Mouse (Mus musculus) midbrain, postnatal 0 days (tissue): ENCODE data around the gene Tmem41a. TPM values are rescaled to one million over a fixed set of nuclear protein-coding genes. Genes with fewer than 3 reads are reported as not detected.
"Not testable (repeated sequence)": the region's sequence is repeated elsewhere in the genome, so short reads cannot be mapped to it uniquely, and the experiment has no call there.

Source experiments
- ATAC-seq: fragments of 200-750 bp; cut with Nextera tagmentation; 2 replicates; pipeline ENCODE4 v1.8.0; 2017; ENCODE audit warnings: moderate number of reproducible peaks, mild to moderate bottlenecking, moderate TSS enrichment, moderate library complexity; ENCODE audit not compliant: low FRiP score
- DNase-seq: peaks from one replicate; pipeline ENCODE4 v3.0.0-alpha.2; 2015; ENCODE audit warnings: low spot score
- H3K27ac ChIP-seq: fragments of 300-500 bp; sonication (generic); 2 replicates; pipeline ENCODE4 v1.5.1; 2014; ENCODE audit warnings: low read depth, mild to moderate bottlenecking, low read length, mixed read lengths
- H3K27me3 ChIP-seq: fragments of 300-500 bp; sonication (generic); 2 replicates; pipeline ENCODE4 v1.6.1; 2014; ENCODE audit warnings: low read length, control low read depth, mixed read lengths; ENCODE audit not compliant: insufficient read depth
- H3K36me3 ChIP-seq: fragments of 300-500 bp; sonication (generic); 2 replicates; pipeline ENCODE4 v1.6.1; 2014; ENCODE audit warnings: low read length, control low read depth, mixed read lengths; ENCODE audit not compliant: insufficient read depth
- H3K4me1 ChIP-seq: fragments of 300-500 bp; sonication (generic); 2 replicates; pipeline ENCODE4 v1.6.1; 2014; ENCODE audit warnings: mild to moderate bottlenecking, control low read depth, antibody characterized with exemption, low read length, mixed read lengths; ENCODE audit not compliant: insufficient read depth
- H3K4me2 ChIP-seq: fragments of 300-500 bp; sonication (generic); 2 replicates; pipeline ENCODE4 v1.6.1; 2014; ENCODE audit warnings: low read depth, mild to moderate bottlenecking, low read length, mixed read lengths; ENCODE audit not compliant: poor library complexity, severe bottlenecking
- H3K4me3 ChIP-seq: fragments of 300-500 bp; sonication (generic); 2 replicates; pipeline ENCODE4 v1.5.1; 2014; ENCODE audit warnings: low read depth, mild to moderate bottlenecking, low read length, moderate library complexity
- H3K9ac ChIP-seq: fragments of 300-500 bp; sonication (generic); replicated peaks from 2 replicates; pipeline ENCODE4 v1.6.1; 2014; ENCODE audit warnings: mild to moderate bottlenecking, low read length, moderate library complexity, mixed read lengths; ENCODE audit not compliant: poor library complexity, severe bottlenecking
- H3K9me3 ChIP-seq: fragments of 300-500 bp; sonication (generic); 2 replicates; pipeline ENCODE4 v1.6.1; 2016; ENCODE audit warnings: low read length, control low read depth
- CTCF ChIP-seq: IDR thresholded peaks from 2 replicates; pipeline ENCODE4 v1.5.1; 2016; ENCODE audit warnings: antibody characterized with exemption, mild to moderate bottlenecking
- WGBS: fragments of 180-500 bp; shearing (Covaris S2); extraction: QIAGEN DNeasy Blood & Tissue Kit; methylation state at CpG from one replicate; pipeline ENCODE4 v1.1.7; 2014; 5-methylcytosine and 5-hydroxymethylcytosine counted together
- polyA plus RNA-seq: library from polyadenylated mRNA; unstranded; fragments of >200 nt; fragmentation: Nextera tagmentation; extraction: Ambion mirVana; gene quantifications from 2 replicates; pipeline ENCODE4 v1.2.1, GENCODE M21; 2015
- total RNA-seq: library from RNA; depleted of rRNA; stranded (reverse); fragments of >200 nt; gene quantifications from 2 replicates; pipeline ENCODE4 v1.2.3, GENCODE M21; 2014

The Tmem41a gene
- total and polyA plus RNA-seq, 2 experiments from 2014 or later: 28.5 to 49.8 TPM

DNA sequence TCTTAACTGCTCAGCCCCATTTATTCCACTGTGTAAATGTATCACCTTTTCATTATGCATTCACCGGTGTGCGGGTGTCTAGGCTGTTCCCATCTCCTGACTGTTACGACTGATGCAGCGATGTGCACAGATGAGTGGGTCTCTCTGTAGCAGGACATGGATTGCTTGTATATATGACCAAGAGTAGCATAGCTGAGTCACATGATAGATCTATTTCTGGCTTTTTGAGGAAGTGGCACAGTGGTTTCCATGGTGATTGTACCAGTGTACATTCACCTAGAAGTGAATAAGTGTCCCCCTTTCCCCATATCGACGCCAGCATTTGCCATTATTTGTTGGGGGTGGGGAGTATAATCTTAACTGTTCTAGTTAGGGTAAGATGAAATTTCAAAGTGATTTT lies 34.0 kb downstream of the Tmem41a start:
- Histone ChIP-seq H3K27me3 (no peaks in the 10 kb centered on the region), H3K9me3 (no peaks in the 10 kb centered on the region), H3K9ac (no peak overlapping the region), H3K4me1 (no peaks in the 10 kb centered on the region), H3K36me3 (peaks cover 40% of the 10 kb centered on the region), H3K4me2 (no peak overlapping the region), H3K27ac (no peak overlapping the region), H3K4me3 (no peak overlapping the region)
- ATAC-seq (0 out of 2 replicates have a peak, but pooled peaks have one; percentile 36), DNase-seq (no peak)
- WGBS: 80% methylated on average over 6 of the region's 6 CpGs
- no peak for TF ChIP-seq CTCF

DNA sequence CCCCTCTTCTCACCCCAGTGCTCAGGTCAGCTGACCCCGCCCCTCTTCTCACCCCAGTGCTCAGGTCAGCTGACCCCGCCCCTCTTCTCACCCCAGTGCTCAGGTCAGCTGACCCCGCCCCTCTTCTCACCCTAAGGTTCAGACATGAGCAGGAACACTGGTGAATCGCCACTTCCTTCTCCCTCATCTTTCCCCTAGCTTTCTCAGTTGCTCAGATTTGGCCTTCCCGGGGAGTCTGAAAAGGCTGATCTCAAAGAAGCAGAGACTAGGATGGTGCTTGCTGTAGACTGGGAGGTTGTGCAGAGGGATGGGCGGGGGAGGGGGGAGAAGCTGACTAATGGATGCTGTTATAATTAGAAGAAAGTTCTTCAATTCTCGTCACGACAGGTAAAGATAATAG lies 38.4 kb downstream of the Tmem41a start:
- not testable (repeated sequence) for H3K9me3 ChIP-seq, H3K27me3 ChIP-seq, H3K4me3 ChIP-seq, H3K9ac ChIP-seq, H3K4me2 ChIP-seq, H3K27ac ChIP-seq, ATAC-seq, H3K4me1 ChIP-seq, DNase-seq
- H3K36me3 ChIP-seq: peaks cover 40% of the 10 kb centered on the region
- 44% methylated on average over 6 of the region's 8 CpGs for WGBS

DNA sequence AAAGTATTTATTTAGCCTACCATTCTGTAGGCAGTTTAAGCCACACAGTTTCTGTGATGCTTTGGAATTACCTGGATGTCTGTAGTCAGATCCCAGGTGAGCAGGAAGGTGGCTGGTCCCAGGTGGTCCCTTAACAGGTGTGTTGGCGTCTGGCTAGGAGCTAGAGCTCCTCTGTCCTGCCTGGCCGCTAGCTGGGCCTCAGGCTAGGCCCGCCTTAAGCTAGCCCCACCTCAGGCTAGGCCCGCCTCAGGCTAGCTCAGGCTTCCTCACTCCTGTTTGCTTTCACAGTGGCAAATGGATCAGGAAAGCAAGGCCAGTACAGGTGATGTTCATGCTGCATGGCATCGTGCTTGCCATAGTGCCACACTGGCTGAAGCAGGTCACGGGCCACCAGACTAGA lies 40.5 kb downstream of the Tmem41a start:
- no peak for DNase-seq
- no peak overlapping the region for H3K27ac ChIP-seq
- H3K9me3 ChIP-seq: no peaks in the 10 kb centered on the region
- peaks cover 35% of the 10 kb centered on the region for H3K36me3 ChIP-seq
- TF ChIP-seq CTCF: no peak
- H3K27me3 ChIP-seq: no peaks in the 10 kb centered on the region
- ATAC-seq: no peak
- H3K9ac ChIP-seq: no peak overlapping the region
- WGBS: 95% methylated on average over 6 of the region's 6 CpGs
- H3K4me1 ChIP-seq: no peaks in the 10 kb centered on the region
- H3K4me3 ChIP-seq: no peak overlapping the region
- H3K4me2 ChIP-seq: no peak overlapping the region

DNA sequence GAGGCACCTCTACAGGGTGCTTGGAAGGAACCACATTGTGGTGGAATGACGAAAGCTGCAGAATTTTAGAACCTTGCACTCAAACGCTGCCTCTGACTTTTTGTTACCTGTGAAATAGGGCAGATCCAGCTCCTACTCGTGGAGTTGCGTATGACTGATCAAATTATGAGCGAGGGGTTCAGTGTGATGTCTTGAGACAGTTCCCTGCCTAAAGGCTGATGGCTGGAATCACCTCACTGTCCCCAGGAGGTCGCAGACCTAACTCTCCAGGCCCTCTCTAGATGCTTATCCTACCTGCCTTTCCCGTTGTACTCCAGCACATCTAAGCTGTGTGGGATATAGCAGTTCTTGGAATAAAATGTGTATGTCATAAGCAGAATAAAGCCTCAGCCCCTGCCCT lies 41.4 kb downstream of the Tmem41a start:
- ATAC-seq: no peak
- TF ChIP-seq CTCF: no peak
- peaks cover 31% of the 10 kb centered on the region for H3K36me3 ChIP-seq

DNA sequence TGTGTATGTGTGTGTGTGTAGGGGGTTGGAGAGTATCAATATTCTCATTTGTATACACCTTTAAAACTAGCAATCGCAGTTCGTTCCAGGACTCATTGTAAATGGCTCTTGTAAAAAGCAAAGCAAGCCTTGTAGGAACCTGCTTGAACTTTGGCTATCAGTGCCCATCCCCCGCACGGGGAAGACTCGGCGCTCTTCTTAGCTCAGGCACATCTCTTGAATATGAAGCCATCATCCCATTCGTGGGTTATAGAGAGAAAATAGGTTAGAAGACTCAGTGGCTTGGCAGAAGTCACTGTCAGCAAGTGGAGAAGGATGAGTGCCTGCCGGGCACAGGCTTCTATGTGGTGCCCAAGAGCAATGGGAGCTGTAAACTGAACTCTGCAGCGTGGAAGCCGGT lies 42.7 kb downstream of the Tmem41a start:
- DNase-seq (no peak), ATAC-seq (no peak)
- no peaks in the 10 kb centered on the region for H3K9me3 ChIP-seq
- H3K27me3 ChIP-seq: no peaks in the 10 kb centered on the region
- no peak overlapping the region for H3K9ac ChIP-seq
- H3K27ac ChIP-seq: no peak overlapping the region
- 89% methylated on average over 10 of the region's 10 CpGs for WGBS
- no peak overlapping the region for H3K4me2 ChIP-seq
- H3K4me3 ChIP-seq: no peak overlapping the region
- H3K36me3 ChIP-seq: peaks cover 24% of the 10 kb centered on the region
- TF ChIP-seq CTCF: no peak
- no peaks in the 10 kb centered on the region for H3K4me1 ChIP-seq

More for the DNA sequence above, 41.4 kb downstream of the Tmem41a start:
- H3K4me1 ChIP-seq: no peaks in the 10 kb centered on the region
- no peak overlapping the region for H3K27ac ChIP-seq
- no peak overlapping the region for H3K9ac ChIP-seq
- DNase-seq: no peak
- 92% methylated on average over 7 of the region's 7 CpGs for WGBS
- H3K9me3 ChIP-seq: no peaks in the 10 kb centered on the region
- no peaks in the 10 kb centered on the region for H3K27me3 ChIP-seq
- H3K4me2 ChIP-seq: no peak overlapping the region
- H3K4me3 ChIP-seq: no peak overlapping the region

DNA sequence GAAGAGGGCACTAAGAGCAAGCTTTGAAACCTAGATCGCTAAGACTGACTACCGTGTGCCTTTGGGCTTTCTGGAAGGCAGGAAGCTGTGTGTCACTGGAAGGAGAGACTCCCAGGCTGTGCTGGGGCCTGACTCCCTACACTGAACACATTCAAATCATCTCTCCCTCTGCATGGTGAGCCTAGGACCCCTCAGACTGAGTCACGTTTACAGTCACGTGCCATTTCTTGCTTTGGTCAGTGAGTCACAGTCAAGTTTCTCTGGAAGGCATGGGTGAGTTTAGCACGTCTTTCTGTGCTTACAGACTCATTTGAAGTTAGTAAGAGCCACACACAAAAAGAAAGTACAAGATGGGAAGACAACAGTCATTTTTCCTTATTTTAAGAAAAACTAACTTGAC lies 46.1 kb downstream of the Tmem41a start:
- Histone ChIP-seq H3K27ac (no peak overlapping the region), H3K27me3 (no peaks in the 10 kb centered on the region), H3K36me3 (peaks cover 15% of the 10 kb centered on the region), H3K9ac (no peak overlapping the region), H3K9me3 (no peaks in the 10 kb centered on the region), H3K4me3 (no peak overlapping the region), H3K4me1 (no peaks in the 10 kb centered on the region), H3K4me2 (no peak overlapping the region)
- no peak for DNase-seq
- TF ChIP-seq CTCF: no peak
- WGBS: 73% methylated on average over 5 of the region's 5 CpGs
- no peak for ATAC-seq
